Mouse (Mus musculus): ENCODE measurements around the gene Tbx1.

Gene Tbx1

DNA sequence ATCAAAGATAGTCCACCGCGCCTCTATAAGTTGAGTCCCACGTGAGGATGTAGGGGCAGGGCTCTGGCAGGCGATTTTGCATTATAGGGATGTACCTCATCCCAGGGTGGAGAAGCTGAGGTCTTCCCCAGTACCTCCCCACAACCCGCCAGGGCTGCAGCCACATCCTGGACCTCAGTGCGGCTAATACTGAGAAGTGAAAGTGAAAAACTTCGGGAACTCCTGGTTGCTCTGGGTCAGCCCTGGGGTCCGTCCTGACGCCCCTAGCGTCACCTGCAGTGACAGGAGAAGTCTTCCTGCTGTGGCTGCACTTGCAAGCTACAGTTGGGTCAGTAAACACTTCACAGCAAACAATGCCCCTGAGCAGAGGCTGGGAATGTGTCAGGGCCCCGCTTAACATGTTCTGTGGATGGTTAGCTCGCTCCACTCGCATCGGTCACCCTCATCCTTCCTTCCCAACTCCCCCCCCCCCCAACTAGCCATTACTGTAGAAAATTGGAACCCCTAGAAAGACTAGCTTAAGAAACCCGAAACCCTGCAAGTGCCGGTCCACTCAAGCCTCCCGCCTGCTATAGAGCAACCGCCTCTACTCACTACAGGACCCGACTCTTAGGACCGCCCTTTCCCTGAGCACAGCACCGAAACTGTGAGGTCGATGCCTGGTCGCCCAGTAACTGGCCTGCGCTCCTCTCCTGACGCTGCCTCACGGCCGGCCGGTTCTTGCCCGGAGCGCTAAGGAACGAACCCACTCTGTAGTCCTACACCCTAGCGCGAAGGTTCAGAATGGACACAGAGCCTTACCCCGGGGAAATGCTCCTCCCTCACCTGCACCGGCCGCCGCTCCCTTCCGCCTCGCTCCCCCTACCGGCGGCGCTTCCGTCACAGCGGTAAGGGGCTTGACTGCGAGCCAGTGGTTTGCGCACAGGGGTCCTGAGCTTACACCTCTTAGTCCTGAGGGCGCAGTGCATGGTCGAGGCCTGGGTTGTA lies at the start of gene Tbx1:
Tbx1 (minus strand) TSS at position 868 of the 987 bp plus-strand sequence.
- in situ Hi-C loops (cut with MboI; ENCODE audit: low pct_unique_long_range_greater_than_20kb in 1 of 2, low sequenced_read_pairs in 2 of 2, unreplicated experiment in 1 of 2) = loop anchor here in 1 of 2 experiments (25.0 kb wide), 1 partner anchor 778 kb away; no protein-coding TSS in a partner anchor

DNA sequence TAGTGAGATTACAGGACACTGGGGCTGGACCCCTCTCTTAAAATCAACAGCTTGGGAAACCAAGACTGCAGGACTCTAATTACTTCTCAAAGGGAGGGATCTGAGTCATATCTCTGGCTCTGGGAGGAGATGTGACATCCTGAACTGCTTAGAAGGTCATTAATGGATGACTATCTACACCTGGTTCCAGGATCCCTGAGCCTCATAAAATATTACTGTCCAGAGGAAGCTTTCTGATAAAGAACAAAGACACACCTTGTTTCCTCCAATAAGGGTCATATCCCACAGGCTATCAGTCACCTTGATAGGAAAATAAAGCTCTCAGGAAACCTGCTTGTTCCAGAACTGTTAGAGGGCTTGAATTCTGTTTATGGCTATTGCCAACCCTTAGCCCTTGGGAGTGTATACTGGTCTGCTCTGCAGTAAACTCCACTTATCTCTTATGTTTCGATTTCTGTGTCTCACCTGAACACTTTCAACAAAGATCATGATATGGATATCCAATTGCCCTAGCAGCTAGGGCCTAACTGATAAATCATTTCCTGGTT lies 49.0 kb upstream of the Tbx1 start:
- in situ Hi-C loops (cut with MboI; ENCODE audit: low pct_unique_long_range_greater_than_20kb in 1 of 2, low sequenced_read_pairs in 2 of 2, unreplicated experiment in 1 of 2) = no loop called here

DNA sequence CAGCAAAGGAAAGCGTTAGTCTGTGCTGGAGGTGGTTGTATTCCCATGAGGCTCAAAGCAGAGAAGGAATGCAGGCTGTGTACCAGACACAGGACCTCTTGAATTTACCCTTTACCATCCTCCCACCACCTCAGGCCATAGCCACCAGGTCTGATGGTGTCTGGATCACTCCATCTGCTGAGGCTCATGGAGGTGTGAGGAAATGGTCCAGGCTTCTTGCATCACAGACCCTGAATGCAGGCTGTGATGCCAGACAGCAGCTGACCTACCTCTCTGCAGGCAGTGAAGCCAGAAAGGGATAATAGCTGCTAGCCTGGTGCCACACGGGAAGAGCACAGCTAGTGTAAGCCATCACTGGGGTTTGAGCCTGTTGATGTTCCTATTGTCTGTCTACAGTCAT lies 47.9 kb upstream of the Tbx1 start:
- in situ Hi-C loops (cut with MboI; ENCODE audit: low pct_unique_long_range_greater_than_20kb in 1 of 2, low sequenced_read_pairs in 2 of 2, unreplicated experiment in 1 of 2) = no loop called here

DNA sequence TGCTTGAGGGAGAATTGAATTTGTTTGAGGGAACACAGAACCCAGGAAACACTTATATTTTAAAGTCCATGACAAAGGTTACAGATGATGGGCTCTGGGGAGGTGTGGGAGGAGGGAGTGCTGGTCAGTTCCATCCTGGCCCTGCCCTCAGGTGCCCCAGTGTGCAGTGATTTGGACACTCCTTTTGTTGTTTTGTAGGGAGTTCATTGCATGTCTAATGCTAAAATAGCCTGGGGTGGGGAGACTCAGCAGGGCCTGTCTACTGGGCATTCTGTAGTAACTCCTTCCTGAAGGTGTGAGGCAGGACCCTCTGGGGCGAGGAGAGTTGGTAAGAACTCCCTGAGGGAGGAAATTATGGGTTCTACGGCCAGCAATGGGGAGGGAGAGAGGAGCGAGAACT lies 46.3 kb upstream of the Tbx1 start:
- in situ Hi-C loops (cut with MboI; ENCODE audit: low pct_unique_long_range_greater_than_20kb in 1 of 2, low sequenced_read_pairs in 2 of 2, unreplicated experiment in 1 of 2) = no loop called here

DNA sequence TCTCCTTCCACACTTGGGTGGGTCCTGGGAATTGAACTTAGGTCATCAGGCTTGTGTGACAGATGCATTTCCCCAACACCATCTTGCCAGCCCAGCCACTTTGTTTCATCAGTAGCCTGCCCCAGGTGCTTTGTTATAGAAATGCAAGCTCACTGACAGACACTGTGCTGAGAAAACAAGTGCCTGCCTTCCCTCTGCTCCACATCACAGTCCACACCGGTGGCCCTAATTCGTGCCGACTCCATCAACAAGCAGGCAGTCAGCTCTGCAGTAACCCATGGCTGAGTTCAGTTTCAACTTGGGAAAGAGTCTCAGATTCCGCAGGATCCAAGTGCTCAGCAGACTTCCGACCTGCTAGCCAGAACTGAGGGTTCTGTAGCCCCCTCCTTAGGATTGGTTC lies 45.9 kb upstream of the Tbx1 start:
- in situ Hi-C loops (cut with MboI; ENCODE audit: low pct_unique_long_range_greater_than_20kb in 1 of 2, low sequenced_read_pairs in 2 of 2, unreplicated experiment in 1 of 2) = no loop called here

DNA sequence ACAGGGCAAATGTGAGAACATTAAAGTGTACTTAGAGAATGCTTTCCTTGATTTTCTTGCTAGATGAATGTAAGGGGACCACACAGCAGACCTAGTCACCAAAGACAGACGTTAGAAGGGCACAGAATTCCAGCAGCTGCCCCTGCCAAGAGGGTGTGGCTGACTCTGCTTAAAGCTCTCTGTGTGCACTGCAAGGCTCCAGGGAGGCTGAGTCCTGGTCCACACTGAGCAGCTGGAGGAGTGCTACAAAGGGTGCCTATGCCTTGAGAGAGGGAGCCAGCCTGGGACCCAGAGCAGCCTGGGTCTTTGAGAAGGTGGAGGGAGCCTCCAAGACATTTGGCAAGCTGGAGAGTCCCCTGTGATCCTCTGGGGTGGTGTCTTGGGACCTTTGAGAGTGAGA lies 42.9 kb upstream of the Tbx1 start:
- in situ Hi-C loops (cut with MboI; ENCODE audit: low pct_unique_long_range_greater_than_20kb in 1 of 2, low sequenced_read_pairs in 2 of 2, unreplicated experiment in 1 of 2) = no loop called here

DNA sequence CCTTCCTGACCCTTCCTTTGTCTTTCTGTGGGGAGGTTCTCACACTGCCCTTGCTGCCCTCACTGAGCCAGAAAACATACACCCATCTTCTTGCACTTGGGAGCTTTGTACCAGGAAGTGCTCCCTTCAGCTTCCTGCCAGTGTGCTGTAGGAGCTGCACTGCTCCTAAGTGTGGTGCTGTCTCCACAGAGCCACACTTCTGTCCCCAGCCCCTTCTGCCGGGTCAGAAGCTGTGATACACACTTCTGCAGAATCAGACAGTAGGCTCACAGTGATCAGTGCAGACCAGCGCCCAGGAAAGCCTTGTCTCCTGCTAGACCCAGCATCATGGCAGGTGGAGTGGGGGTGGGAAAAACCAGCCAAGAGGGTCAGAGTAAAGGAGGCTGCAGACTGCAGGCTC lies 42.3 kb upstream of the Tbx1 start:
- in situ Hi-C loops (cut with MboI; ENCODE audit: low pct_unique_long_range_greater_than_20kb in 1 of 2, low sequenced_read_pairs in 2 of 2, unreplicated experiment in 1 of 2) = no loop called here

DNA sequence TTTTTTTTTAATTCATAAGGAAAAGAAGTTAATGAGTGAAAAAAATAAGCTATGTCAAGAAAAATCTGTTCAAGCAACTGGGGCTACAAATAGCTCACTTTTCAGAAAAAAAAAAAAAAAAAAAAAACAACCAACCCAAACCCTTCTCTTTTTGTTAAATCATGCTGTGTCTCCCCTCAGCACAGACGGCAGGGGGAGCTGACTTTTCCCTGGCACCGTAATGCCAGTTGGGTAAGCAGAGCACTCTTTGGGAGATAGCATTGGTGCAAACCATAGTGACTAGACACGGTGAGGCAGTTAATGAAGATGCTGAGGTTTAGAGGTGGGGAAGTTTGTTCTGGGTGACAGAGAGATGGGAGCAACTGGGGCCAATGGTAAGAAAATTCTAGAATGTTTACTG lies 41.6 kb upstream of the Tbx1 start:
- in situ Hi-C loops (cut with MboI; ENCODE audit: low pct_unique_long_range_greater_than_20kb in 1 of 2, low sequenced_read_pairs in 2 of 2, unreplicated experiment in 1 of 2) = no loop called here

DNA sequence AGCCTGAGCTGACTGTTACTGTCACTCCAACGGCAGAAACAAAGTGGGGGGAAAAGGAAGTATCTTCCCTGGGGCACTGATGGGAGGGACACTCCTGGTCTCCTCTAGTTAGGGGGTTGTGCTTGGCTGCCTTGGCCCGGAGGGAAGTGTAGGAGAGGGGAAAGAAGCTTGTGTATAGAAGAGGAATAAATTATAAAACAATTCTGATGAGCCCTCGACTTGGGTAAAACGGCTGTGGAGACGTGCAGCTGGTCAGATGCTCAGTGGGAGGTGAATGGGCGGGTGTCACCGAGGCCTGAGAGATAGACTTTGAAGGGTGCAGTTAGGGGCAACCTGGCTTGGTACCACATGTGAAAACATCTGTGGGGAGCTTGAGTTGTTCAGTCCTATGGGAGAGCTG lies 40.7 kb upstream of the Tbx1 start:
- in situ Hi-C loops (cut with MboI; ENCODE audit: low pct_unique_long_range_greater_than_20kb in 1 of 2, low sequenced_read_pairs in 2 of 2, unreplicated experiment in 1 of 2) = no loop called here

DNA sequence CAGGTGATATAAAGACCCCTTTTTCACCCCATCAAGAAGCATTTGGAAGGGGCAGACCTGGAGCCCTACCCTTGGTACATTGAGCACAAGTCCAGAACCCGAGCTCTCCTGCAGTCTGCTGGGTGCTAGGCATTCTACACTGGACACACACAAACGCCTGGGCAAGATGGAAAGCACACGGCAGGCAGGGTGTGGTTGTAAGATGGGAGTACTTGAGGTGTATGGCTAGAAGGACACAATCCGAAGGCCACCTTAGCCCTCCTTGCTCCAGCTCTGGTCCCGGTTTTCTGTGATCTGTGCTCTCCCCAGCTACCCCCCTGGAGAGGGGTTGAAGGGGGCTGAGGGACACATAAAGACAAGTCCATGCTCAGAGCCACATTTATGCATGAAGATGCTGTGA lies 39.8 kb upstream of the Tbx1 start:
- in situ Hi-C loops (cut with MboI; ENCODE audit: low pct_unique_long_range_greater_than_20kb in 1 of 2, low sequenced_read_pairs in 2 of 2, unreplicated experiment in 1 of 2) = no loop called here

DNA sequence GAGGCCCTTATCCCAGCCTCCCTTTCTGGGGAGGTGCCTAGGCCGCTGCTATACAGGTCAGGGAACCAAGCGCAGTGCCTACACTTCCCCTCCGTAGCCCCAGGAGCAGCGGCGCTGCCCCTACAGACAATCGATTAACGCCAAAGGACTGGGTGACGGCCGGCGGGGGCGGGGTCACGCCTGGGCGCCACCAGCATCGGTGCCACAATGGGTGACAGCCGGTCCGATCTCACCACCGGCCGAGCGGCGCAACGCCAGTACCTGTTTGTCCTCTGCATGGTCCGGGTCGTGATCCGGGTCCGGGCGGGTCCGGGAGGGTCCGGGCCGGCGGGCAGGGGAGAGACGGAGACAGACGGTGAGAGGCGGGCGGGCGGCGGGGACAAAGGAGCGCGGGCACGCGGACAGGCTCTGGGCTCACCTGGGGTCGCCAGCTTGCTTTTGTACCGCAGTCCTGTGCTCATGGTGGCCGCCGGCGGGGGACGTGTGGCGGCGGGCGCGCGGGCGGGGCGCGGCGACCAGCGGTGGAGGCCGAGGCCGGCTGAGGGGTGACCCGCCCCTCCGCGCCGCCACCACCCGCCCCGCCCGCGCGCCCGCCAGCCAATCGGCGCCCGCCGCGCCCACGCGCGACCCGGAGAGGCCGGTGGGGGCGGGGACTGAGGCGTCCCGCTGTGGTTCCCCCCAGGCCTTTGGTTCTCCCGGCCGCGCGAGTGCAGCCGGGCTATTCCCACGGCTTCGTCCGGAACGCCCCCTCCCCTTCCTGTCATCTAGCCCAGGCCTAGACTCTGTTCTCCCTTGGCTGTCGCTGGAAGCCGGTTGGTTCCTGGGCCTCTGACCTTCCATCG lies 39.1 kb upstream of the Tbx1 start, which contains the start of gene Sept5:
Sept5 (minus strand) TSS at position 565 of the 842 bp plus-strand sequence.
- in situ Hi-C loops (cut with MboI; ENCODE audit: low pct_unique_long_range_greater_than_20kb in 1 of 2, low sequenced_read_pairs in 2 of 2, unreplicated experiment in 1 of 2) = no loop called here

DNA sequence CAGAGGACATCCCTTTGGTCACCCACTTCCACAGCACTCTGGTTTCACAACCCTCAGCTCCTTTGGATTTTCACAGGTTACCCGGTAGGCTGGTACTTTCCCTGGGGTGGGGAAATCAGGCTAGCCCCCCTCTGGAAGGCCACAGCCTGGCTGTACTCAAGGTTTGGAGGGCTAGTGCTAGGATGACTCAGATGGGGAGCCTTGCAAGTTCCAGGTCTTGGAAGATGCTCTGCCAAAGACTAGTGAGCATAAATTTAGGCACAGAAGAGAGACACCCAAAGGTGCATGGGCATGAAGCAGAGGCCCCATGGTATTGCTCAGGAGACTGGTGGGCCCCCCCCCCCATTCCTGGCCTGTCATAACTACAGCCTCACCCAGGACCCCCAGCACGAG lies 38.5 kb upstream of the Tbx1 start:
- in situ Hi-C loops (cut with MboI; ENCODE audit: low pct_unique_long_range_greater_than_20kb in 1 of 2, low sequenced_read_pairs in 2 of 2, unreplicated experiment in 1 of 2) = no loop called here

DNA sequence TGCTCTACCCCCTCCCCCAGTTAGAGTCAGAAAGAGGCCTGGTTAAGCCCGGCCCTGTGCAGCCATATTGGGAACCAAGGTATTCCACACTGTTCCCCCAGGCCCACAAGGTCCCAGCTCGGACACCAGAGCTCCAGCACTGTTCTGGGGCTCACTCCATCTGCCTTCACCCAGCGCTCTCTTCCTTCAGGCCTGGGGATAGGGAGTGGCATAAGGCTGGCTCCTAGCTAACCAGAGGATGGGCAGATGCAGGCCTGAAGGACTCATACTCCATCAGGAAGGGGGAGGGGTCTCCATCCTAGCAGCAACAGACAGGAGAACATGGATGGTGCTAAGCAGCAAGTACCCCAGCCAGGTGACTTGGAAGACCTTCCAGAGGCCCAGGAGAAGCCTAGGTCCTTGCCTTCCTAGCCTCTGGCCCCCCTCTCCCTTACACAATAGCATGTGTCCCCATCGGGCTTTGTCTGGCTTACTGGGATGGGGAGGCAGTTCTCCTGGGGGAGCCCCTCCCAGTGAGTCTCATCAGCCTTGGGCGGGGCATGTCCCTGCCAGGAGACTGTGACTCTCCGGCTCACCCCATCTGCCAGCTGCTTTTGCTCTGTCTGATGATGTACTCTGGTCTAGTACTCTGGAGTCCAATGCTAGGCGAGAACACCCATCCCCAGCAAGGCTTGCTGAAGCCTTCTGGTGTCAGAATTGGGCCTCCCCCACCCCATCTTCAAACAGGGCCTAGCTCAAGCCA lies 37.9 kb upstream of the Tbx1 start:
- in situ Hi-C loops (cut with MboI; ENCODE audit: low pct_unique_long_range_greater_than_20kb in 1 of 2, low sequenced_read_pairs in 2 of 2, unreplicated experiment in 1 of 2) = no loop called here

DNA sequence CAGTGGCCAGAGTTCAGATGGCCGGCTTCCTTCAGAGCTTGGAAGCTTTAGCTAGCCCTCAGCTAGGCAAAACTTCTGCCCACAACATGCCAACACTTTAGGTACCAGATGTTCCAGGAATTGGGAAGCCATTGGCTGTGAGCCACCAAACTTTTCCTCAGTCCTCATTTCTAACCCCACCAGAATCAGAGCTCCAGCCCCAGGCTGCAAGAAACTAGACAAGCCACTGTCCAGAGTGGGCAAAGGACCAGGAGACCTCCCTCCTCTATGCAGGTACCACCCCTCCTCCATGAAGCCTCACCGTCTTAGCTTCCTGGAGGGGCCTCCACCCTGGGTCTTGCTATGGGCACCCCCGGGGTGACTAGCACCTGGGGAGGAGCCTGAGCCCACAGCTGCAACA lies 36.7 kb upstream of the Tbx1 start:
- in situ Hi-C loops (cut with MboI; ENCODE audit: low pct_unique_long_range_greater_than_20kb in 1 of 2, low sequenced_read_pairs in 2 of 2, unreplicated experiment in 1 of 2) = no loop called here

DNA sequence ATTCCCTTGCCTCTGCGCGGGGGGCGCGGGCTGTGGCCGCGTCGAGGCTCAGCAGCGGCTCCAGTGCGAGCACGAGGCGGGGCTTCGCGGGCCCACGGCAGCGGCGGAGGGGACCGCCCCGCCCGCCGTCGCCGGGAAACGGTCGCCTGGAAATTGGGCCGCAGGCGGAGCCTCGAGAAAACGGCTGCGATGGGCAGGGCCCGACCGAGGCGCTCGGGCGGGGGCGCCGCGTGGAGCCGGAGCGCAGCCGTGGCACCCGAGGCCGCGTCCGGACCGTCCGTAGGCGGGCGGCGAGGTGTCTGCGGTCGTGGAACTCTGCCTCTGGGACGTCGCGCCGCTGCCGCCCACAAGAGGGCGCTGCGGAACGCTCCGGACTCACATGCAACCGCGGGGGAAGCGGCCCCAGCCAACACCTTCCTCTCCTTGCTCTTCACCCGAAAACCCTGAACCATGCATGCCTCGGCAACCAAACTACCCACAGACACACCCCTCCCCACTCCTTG lies 36.0 kb upstream of the Tbx1 start, which contains the start of gene Gm49601:
Gm49601 (minus strand) TSS at position 52 of the 503 bp plus-strand sequence.
- in situ Hi-C loops (cut with MboI; ENCODE audit: low pct_unique_long_range_greater_than_20kb in 1 of 2, low sequenced_read_pairs in 2 of 2, unreplicated experiment in 1 of 2) = no loop called here

DNA sequence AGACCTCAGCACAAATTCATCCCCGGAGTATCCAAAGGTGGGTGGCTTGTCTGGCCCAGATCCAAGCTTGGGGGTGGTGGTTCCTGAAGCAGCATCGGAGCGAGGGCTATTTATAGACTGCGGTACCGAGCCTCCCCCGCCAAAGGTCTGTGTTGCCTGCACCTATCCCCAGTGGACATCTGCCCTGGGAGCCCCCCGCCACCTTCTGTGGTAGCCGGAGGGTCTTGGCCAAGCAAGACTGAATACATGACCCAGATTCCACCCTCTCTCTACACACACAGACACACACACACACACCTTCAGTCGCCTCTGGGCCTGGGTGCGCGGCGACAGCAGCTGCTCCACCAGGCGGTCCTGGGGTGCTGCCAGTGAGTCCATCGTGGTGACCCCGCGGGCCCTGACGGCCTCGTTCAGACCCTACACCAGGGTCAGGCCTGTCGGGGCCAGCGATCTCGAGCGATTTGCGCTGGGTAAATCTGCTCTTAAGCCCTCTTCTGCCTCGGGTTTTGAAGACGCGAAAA lies 35.4 kb upstream of the Tbx1 start:
- in situ Hi-C loops (cut with MboI; ENCODE audit: low pct_unique_long_range_greater_than_20kb in 1 of 2, low sequenced_read_pairs in 2 of 2, unreplicated experiment in 1 of 2) = no loop called here

DNA sequence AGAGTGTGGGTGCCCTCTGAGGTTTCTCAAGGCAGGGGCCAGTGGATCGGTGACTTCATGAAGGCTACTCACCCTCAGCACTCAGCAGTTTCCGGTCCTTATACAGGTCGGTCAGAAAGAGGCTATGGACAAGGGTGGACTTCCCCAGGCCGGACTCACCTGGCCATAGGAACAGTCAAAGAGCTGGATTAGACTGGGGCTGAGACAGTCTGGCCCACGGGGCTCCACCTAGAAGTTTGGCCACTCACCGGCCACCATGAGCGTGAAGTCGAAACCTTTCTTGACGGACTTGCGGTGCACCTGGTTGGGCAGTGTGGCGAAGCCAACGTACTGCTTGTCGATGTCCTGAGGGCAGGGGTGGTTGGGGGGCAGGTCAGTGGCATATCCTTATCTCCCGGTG lies 34.6 kb upstream of the Tbx1 start:
- in situ Hi-C loops (cut with MboI; ENCODE audit: low pct_unique_long_range_greater_than_20kb in 1 of 2, low sequenced_read_pairs in 2 of 2, unreplicated experiment in 1 of 2) = no loop called here

DNA sequence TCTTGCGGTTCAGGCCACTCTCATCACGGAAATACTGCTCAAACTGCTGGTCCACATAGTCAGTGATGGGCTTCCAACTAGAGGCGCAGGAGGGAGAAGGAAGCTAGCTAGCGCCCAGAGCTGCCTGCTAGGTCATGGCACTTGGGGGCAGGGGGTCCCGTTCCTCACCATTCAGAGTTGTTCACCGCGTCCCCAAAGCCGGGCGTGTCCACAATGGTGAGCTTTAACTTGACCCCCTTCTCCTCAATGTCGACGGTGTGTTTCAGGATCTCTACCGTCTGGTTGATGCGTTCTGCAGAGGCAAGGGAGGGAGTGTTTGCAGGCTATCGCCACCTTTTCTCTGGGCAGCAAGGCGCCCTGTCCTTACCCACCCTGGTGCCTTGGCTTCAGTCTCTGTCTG lies 34.2 kb upstream of the Tbx1 start:
- in situ Hi-C loops (cut with MboI; ENCODE audit: low pct_unique_long_range_greater_than_20kb in 1 of 2, low sequenced_read_pairs in 2 of 2, unreplicated experiment in 1 of 2) = loop anchor here in 1 of 2 experiments (5.0 kb wide), 1 partner anchor 42 kb away; no protein-coding TSS in a partner anchor

Data from mouse embryonic stem cell (cell line).